Mouse (Mus musculus): ENCODE measurements at regions not wholly inside any gene's neighbourhood (a gene's known extent, or its start where the extent isn't known, plus 50 kb on each side); places are given as distances from the start of the nearest gene placed in this dataset.

- no peak for DNase-seq
Measured at GRCm38 (mm10) chr7:114912109-114912508, 168.6 kb downstream of the Insc start.

- DNase-seq, result peak; percentile 51 to 72
Measured at GRCm38 (mm10) chr7:114922155-114922554, 178.7 kb downstream of the Insc start.

GRCm38 (mm10) chr7:114933861-114934260, 190.4 kb downstream of the Insc start:
- DNase-seq, result no peak

- DNase-seq, result no peak
Measured at GRCm38 (mm10) chr7:114950759-114951158, 207.3 kb downstream of the Insc start.

GRCm38 (mm10) chr7:114963206-114963605, 219.7 kb downstream of the Insc start:
- DNase-seq, result no peak

GRCm38 (mm10) chr7:114965923-114966322, 222.4 kb downstream of the Insc start:
- DNase-seq, result no peak

- DNase-seq, result no peak
Measured at GRCm38 (mm10) chr7:114986481-114986880, 243.0 kb downstream of the Insc start.

GRCm38 (mm10) chr7:114991255-114991654, 247.8 kb downstream of the Insc start:
- peak; percentile 11 to 29 for DNase-seq

- peak; percentile 19 to 60 for DNase-seq
Measured at GRCm38 (mm10) chr7:114992440-114992839, 248.9 kb downstream of the Insc start.

- DNase-seq, result peak; percentile 34 to 48
Measured at GRCm38 (mm10) chr7:115000796-115001524, 257.5 kb downstream of the Insc start.

GRCm38 (mm10) chr7:115014253-115014998, 270.9 kb downstream of the Insc start:
- no peak for DNase-seq

- DNase-seq, result peak in 1 of 2 experiments; percentile 5
Measured at GRCm38 (mm10) chr7:115019369-115019958, 276.0 kb downstream of the Insc start.

- DNase-seq, result peak in 1 of 2 experiments; percentile 5
Measured at GRCm38 (mm10) chr7:115020023-115020422, 276.5 kb downstream of the Insc start.

GRCm38 (mm10) chr7:115025803-115026202, 282.3 kb downstream of the Insc start:
- no peak for DNase-seq

- no peak for DNase-seq
Measured at GRCm38 (mm10) chr7:115027685-115028084, 284.2 kb downstream of the Insc start.

- DNase-seq, result no peak
Measured at GRCm38 (mm10) chr7:115033987-115034386, 290.5 kb downstream of the Insc start.

- no peak for DNase-seq
Measured at GRCm38 (mm10) chr7:115055527-115055926, 312.0 kb downstream of the Insc start.

- no peak for DNase-seq
Measured at GRCm38 (mm10) chr7:115056992-115057645, 313.6 kb downstream of the Insc start.

GRCm38 (mm10) chr7:115057736-115058135, 314.2 kb downstream of the Insc start:
- DNase-seq, result no peak

GRCm38 (mm10) chr7:115060171-115060570, 316.7 kb downstream of the Insc start:
- DNase-seq, result no peak

GRCm38 (mm10) chr7:115062817-115063216, 319.3 kb downstream of the Insc start:
- no peak for DNase-seq

GRCm38 (mm10) chr7:115067641-115068040, 324.1 kb downstream of the Insc start:
- DNase-seq, result no peak

- no peak for DNase-seq
Measured at GRCm38 (mm10) chr7:115073406-115073805, 329.9 kb downstream of the Insc start.
